Mouse (Mus musculus): ENCODE measurements around the gene Sva. TPM values are rescaled to one million over a fixed set of nuclear protein-coding genes. Genes with fewer than 3 reads are reported as not detected.

Sva gene
- not detected for polyA plus RNA-seq (2014; fragmentation: Illumina TruSeq; extraction: RNeasy Lipid Tissue Mini Kit (QIAGEN cat#74804); ENCODE audit: low replicate concordance)

GRCm38 (mm10) chr6:42038094-42038493 is at the start of gene Sva:
Sva (plus strand) TSS chr6:42038394.

Other genes starting within 250 kb of the Sva start
- gene Pip, start 190.9 kb upstream of the Sva start, polyA plus RNA-seq (2014; fragmentation: Illumina TruSeq; extraction: RNeasy Lipid Tissue Mini Kit (QIAGEN cat#74804); ENCODE audit: low replicate concordance): not detected
- gene Sval2, start 185.4 kb upstream of the Sva start, polyA plus RNA-seq (2014; fragmentation: Illumina TruSeq; extraction: RNeasy Lipid Tissue Mini Kit (QIAGEN cat#74804); ENCODE audit: low replicate concordance): not detected
- 1.7 TPM for gene Sval1, start 86.8 kb upstream of the Sva start, polyA plus RNA-seq (2014; fragmentation: Illumina TruSeq; extraction: RNeasy Lipid Tissue Mini Kit (QIAGEN cat#74804); ENCODE audit: low replicate concordance)
- gene Sval3, start 70.3 kb upstream of the Sva start, polyA plus RNA-seq (2014; fragmentation: Illumina TruSeq; extraction: RNeasy Lipid Tissue Mini Kit (QIAGEN cat#74804); ENCODE audit: low replicate concordance): not detected
- not detected for gene Tas2r139, start 102.5 kb downstream of the Sva start, polyA plus RNA-seq (2014; fragmentation: Illumina TruSeq; extraction: RNeasy Lipid Tissue Mini Kit (QIAGEN cat#74804); ENCODE audit: low replicate concordance)
- gene Tas2r144, start 176.9 kb downstream of the Sva start, polyA plus RNA-seq (2014; fragmentation: Illumina TruSeq; extraction: RNeasy Lipid Tissue Mini Kit (QIAGEN cat#74804); ENCODE audit: low replicate concordance): not detected
- gene Gstk1, start 207.5 kb downstream of the Sva start, polyA plus RNA-seq (2014; fragmentation: Illumina TruSeq; extraction: RNeasy Lipid Tissue Mini Kit (QIAGEN cat#74804); ENCODE audit: low replicate concordance): 48.8 TPM
- gene Tmem139, start 223.6 kb downstream of the Sva start, polyA plus RNA-seq (2014; fragmentation: Illumina TruSeq; extraction: RNeasy Lipid Tissue Mini Kit (QIAGEN cat#74804); ENCODE audit: low replicate concordance): 54.1 TPM
- 67.1 TPM for gene Casp2, start 226.6 kb downstream of the Sva start, polyA plus RNA-seq (2014; fragmentation: Illumina TruSeq; extraction: RNeasy Lipid Tissue Mini Kit (QIAGEN cat#74804); ENCODE audit: low replicate concordance)
- gene Clcn1, start 248.3 kb downstream of the Sva start, polyA plus RNA-seq (2014; fragmentation: Illumina TruSeq; extraction: RNeasy Lipid Tissue Mini Kit (QIAGEN cat#74804); ENCODE audit: low replicate concordance): 0.15 TPM